Mouse (Mus musculus): ENCODE results near the gene Herc3. TPM values are rescaled to one million over a fixed set of nuclear protein-coding genes. Genes with fewer than 3 reads are reported as not detected.
A peak's percentile ranks its signal among the peaks of the same experiment; 100 is the strongest.
"Not testable (repeated sequence)": the region's sequence is repeated elsewhere in the genome, so short reads cannot be mapped to it uniquely, and the experiment has no call there.

Gene Herc3
- 93.0 and 110 TPM in 2 replicates for polyA plus RNA-seq (2012; rRNA removed)

GRCm38 (mm10) chr6:58831232-58832009, at the start of gene Herc3:
Gene Herc3, plus strand, starts transcription at chr6:58831465.
- peak; percentile 34 to 83 for DNase-seq (ENCODE audit: extremely low spot score in 1 of 2, low spot score in 1 of 2)

- DNase-seq (ENCODE audit: extremely low spot score in 1 of 2, low spot score in 1 of 2) = no peak
These were observed 29.9 kb upstream of the Herc3 start for GRCm38 (mm10) chr6:58801394-58801793.

- peak in 1 of 2 experiments; percentile 4 for DNase-seq (ENCODE audit: extremely low spot score in 1 of 2, low spot score in 1 of 2)
These were observed 16.9 kb upstream of the Herc3 start for GRCm38 (mm10) chr6:58814381-58814780.

GRCm38 (mm10) chr6:58817037-58817436, 14.2 kb upstream of the Herc3 start:
- DNase-seq (ENCODE audit: extremely low spot score in 1 of 2, low spot score in 1 of 2) = not testable (repeated sequence)

- no peak for DNase-seq (ENCODE audit: extremely low spot score in 1 of 2, low spot score in 1 of 2)
These were observed 5.6 kb upstream of the Herc3 start for GRCm38 (mm10) chr6:58825619-58826018.

GRCm38 (mm10) chr6:58826089-58826488, 5.2 kb upstream of the Herc3 start:
- no peak for DNase-seq (ENCODE audit: extremely low spot score in 1 of 2, low spot score in 1 of 2)

GRCm38 (mm10) chr6:58828582-58828981, 2.7 kb upstream of the Herc3 start:
- DNase-seq (ENCODE audit: extremely low spot score in 1 of 2, low spot score in 1 of 2) = no peak

GRCm38 (mm10) chr6:58830840-58831231, 429 bp upstream of the Herc3 start:
- DNase-seq (ENCODE audit: extremely low spot score in 1 of 2, low spot score in 1 of 2) = no peak

- no peak for DNase-seq (ENCODE audit: extremely low spot score in 1 of 2, low spot score in 1 of 2)
These were observed 1.3 kb downstream of the Herc3 start for GRCm38 (mm10) chr6:58832591-58833018.

- DNase-seq (ENCODE audit: extremely low spot score in 1 of 2, low spot score in 1 of 2) = peak; percentile 49 to 62
These were observed 3.2 kb downstream of the Herc3 start for GRCm38 (mm10) chr6:58834470-58834869.

GRCm38 (mm10) chr6:58835591-58835990, 4.3 kb downstream of the Herc3 start:
- DNase-seq (ENCODE audit: extremely low spot score in 1 of 2, low spot score in 1 of 2) = no peak

- DNase-seq (ENCODE audit: extremely low spot score in 1 of 2, low spot score in 1 of 2) = no peak
These were observed 5.2 kb downstream of the Herc3 start for GRCm38 (mm10) chr6:58836476-58836875.

GRCm38 (mm10) chr6:58837917-58838316, 6.7 kb downstream of the Herc3 start:
- no peak for DNase-seq (ENCODE audit: extremely low spot score in 1 of 2, low spot score in 1 of 2)

GRCm38 (mm10) chr6:58841208-58841607, 9.9 kb downstream of the Herc3 start:
- no peak for DNase-seq (ENCODE audit: extremely low spot score in 1 of 2, low spot score in 1 of 2)

GRCm38 (mm10) chr6:58842186-58842585, 10.9 kb downstream of the Herc3 start:
- no peak for DNase-seq (ENCODE audit: extremely low spot score in 1 of 2, low spot score in 1 of 2)

GRCm38 (mm10) chr6:58843580-58843979, 12.3 kb downstream of the Herc3 start:
- DNase-seq (ENCODE audit: extremely low spot score in 1 of 2, low spot score in 1 of 2) = no peak

GRCm38 (mm10) chr6:58844188-58844822, 13.0 kb downstream of the Herc3 start:
- peak; percentile 57 to 68 for DNase-seq (ENCODE audit: extremely low spot score in 1 of 2, low spot score in 1 of 2)

- no peak for DNase-seq (ENCODE audit: extremely low spot score in 1 of 2, low spot score in 1 of 2)
These were observed 15.8 kb downstream of the Herc3 start for GRCm38 (mm10) chr6:58846850-58847692.

- DNase-seq (ENCODE audit: extremely low spot score in 1 of 2, low spot score in 1 of 2) = no peak
These were observed 16.6 kb downstream of the Herc3 start for GRCm38 (mm10) chr6:58847836-58848235.

- no peak for DNase-seq (ENCODE audit: extremely low spot score in 1 of 2, low spot score in 1 of 2)
These were observed 18.1 kb downstream of the Herc3 start for GRCm38 (mm10) chr6:58849356-58849755.

Measured in frontal cortex, adult 2 months (tissue).